Mouse (Mus musculus) monocyte, adult 5-6 weeks (primary cell): Measurements from ENCODE around the gene Phf11c. TPM values are rescaled to one million over a fixed set of nuclear protein-coding genes. Genes with fewer than 3 reads are reported as not detected.
"Not testable (repeated sequence)": the region's sequence is repeated elsewhere in the genome, so short reads cannot be mapped to it uniquely, and the experiment has no call there.

Experiments
- ATAC-seq: fragments of 153-309, 156-312 bp; replicated peaks from 2 replicates; pipeline ENCODE4 v1.8.0; 2017; ENCODE audit warnings: mild to moderate bottlenecking; ENCODE audit not compliant: low TSS enrichment, insufficient number of reproducible peaks, severe bottlenecking, poor library complexity, low FRiP score
- total RNA-seq: library from RNA; stranded (forward); fragments of 200-1000, 200-491, 200-594 nt; gene quantifications from 3 replicates; pipeline ENCODE4 v1.2.3, GENCODE M21; 2017

The Phf11c gene
- total RNA-seq = 2.9 to 6.6 TPM (median 6.6 TPM) in 3 replicates

- no peak for ATAC-seq
Measured at GRCm38 (mm10) chr14:59395281-59395680, at the start of gene Phf11c. TSS of gene Phf11c (minus strand) at chr14:59395381.

- no peak for ATAC-seq
Measured at GRCm38 (mm10) chr14:59441472-59441805, 46.3 kb upstream of the Phf11c start.

- ATAC-seq = peak; percentile 96
Measured at GRCm38 (mm10) chr14:59440558-59441471, 45.6 kb upstream of the Phf11c start, which contains the start of the genes Setdb2 and Cab39l. TSS of gene Setdb2 (minus strand) at chr14:59440884. TSS of gene Cab39l (plus strand) at chr14:59440972.

GRCm38 (mm10) chr14:59440039-59440438 is 44.9 kb upstream of the Phf11c start:
- no peak for ATAC-seq

GRCm38 (mm10) chr14:59438505-59438904 is 43.3 kb upstream of the Phf11c start:
- ATAC-seq = peak; percentile 73

- ATAC-seq = no peak
Measured at GRCm38 (mm10) chr14:59437398-59437797, 42.2 kb upstream of the Phf11c start.

- no peak for ATAC-seq
Measured at GRCm38 (mm10) chr14:59435206-59435605, 40.0 kb upstream of the Phf11c start.

- no peak for ATAC-seq
Measured at GRCm38 (mm10) chr14:59433902-59434301, 38.7 kb upstream of the Phf11c start.

- ATAC-seq = no peak
Measured at GRCm38 (mm10) chr14:59430556-59430955, 35.4 kb upstream of the Phf11c start.

- ATAC-seq = no peak
Measured at GRCm38 (mm10) chr14:59422912-59423663, 27.9 kb upstream of the Phf11c start.

- no peak for ATAC-seq
Measured at GRCm38 (mm10) chr14:59418171-59418570, 23.0 kb upstream of the Phf11c start.

- not testable (repeated sequence) for ATAC-seq
Measured at GRCm38 (mm10) chr14:59414979-59415378, 19.8 kb upstream of the Phf11c start.

GRCm38 (mm10) chr14:59396999-59397398 is 1.8 kb upstream of the Phf11c start:
- peak; percentile 86 for ATAC-seq

- peak; percentile 35; the same call in 1 of the 2 replicates for ATAC-seq
Measured at GRCm38 (mm10) chr14:59390181-59390580, 5.0 kb downstream of the Phf11c start.

- ATAC-seq = no peak
Measured at GRCm38 (mm10) chr14:59389532-59389931, 5.6 kb downstream of the Phf11c start.

GRCm38 (mm10) chr14:59370348-59371068 is 24.7 kb downstream of the Phf11c start:
- no peak for ATAC-seq

- ATAC-seq = no peak
Measured at GRCm38 (mm10) chr14:59366386-59367105, 28.6 kb downstream of the Phf11c start.

- ATAC-seq = peak; percentile 85
Measured at GRCm38 (mm10) chr14:59365244-59365644, 29.9 kb downstream of the Phf11c start, which contains the start of gene Phf11d. TSS of gene Phf11d (minus strand) at chr14:59365470.
